Mouse (Mus musculus) CH12.LX (cell line): ENCODE results near the gene Mrpl20. TPM values are rescaled to one million over a fixed set of nuclear protein-coding genes. Genes with fewer than 3 reads are reported as not detected.

Source experiments
- DNase-seq: peaks from one replicate; pipeline ENCODE4 v3.0.0-alpha.2; 2013; ENCODE audit errors: extremely low read depth
- H3K27ac ChIP-seq: 2 replicates; pipeline ENCODE4 v1.5.1; 2012; ENCODE audit warnings: low read depth, mild to moderate bottlenecking, control low read depth, moderate library complexity; ENCODE audit not compliant: insufficient read depth
- H3K27me3 ChIP-seq: replicated peaks from 2 replicates; pipeline ENCODE3; 2012; ENCODE audit warnings: inconsistent platforms
- H3K36me3 ChIP-seq, 2 experiments: replicated peaks in 1 of 2; 2 replicates each; pipeline versions ENCODE3 to v1.6.1; 2012; ENCODE audit warnings: inconsistent platforms in 1 of 2, low read length in 1 of 2, mild to moderate bottlenecking in 1 of 2, mixed read lengths in 1 of 2, moderate library complexity in 1 of 2; ENCODE audit not compliant: control insufficient read depth in 1 of 2, insufficient read depth in 1 of 2
- H3K4me1 ChIP-seq, 2 experiments: 2 replicates each; pipeline ENCODE4 v1.6.1; 2012; ENCODE audit warnings: inconsistent platforms in 1 of 2, moderate library complexity in 1 of 2; ENCODE audit not compliant: insufficient read depth in 2 of 2, control insufficient read depth in 1 of 2
- H3K4me2 ChIP-seq: 2 replicates; pipeline ENCODE4 v1.6.1; 2012; ENCODE audit warnings: low read depth, mild to moderate bottlenecking, control low read depth; ENCODE audit not compliant: poor library complexity, insufficient read depth, severe bottlenecking
- H3K4me3 ChIP-seq, 3 experiments: fragments of 150-350 bp in 1 of 3; sonication (generic) in 1 of 3; replicated peaks in 1 of 3; 2 replicates each; pipeline versions ENCODE3 to v1.5.1; 2011 to 2012; ENCODE audit warnings: low read depth in 2 of 3, low read length in 2 of 3, mild to moderate bottlenecking in 2 of 3, moderate library complexity in 2 of 3, control low read depth in 1 of 3, improper control_type of control experiment in 1 of 3, inconsistent platforms in 1 of 3, mixed read lengths in 1 of 3; ENCODE audit not compliant: poor library complexity in 1 of 3
- H3K79me2 ChIP-seq: replicated peaks from 2 replicates; pipeline ENCODE4 v1.6.1; 2012; ENCODE audit warnings: mild to moderate bottlenecking, moderate library complexity; ENCODE audit not compliant: control insufficient read depth, poor library complexity, insufficient read depth, severe bottlenecking; ENCODE audit errors: extremely low read depth
- H3K9ac ChIP-seq: 2 replicates; pipeline ENCODE4 v1.6.1; 2012; ENCODE audit warnings: low read depth, mild to moderate bottlenecking, control low read depth, moderate library complexity; ENCODE audit not compliant: insufficient read depth
- H3K9me3 ChIP-seq: replicated peaks from 2 replicates; pipeline ENCODE3; 2012; ENCODE audit warnings: low read length, inconsistent platforms, mixed read lengths
- CHD1 ChIP-seq: IDR thresholded peaks from 2 replicates; pipeline ENCODE4 v1.6.1; 2012; ENCODE audit warnings: low read depth, low read length, improper control_type of control experiment, inconsistent platforms
- E2F4 ChIP-seq: IDR thresholded peaks from 2 replicates; pipeline ENCODE4 v1.6.1; 2011; ENCODE audit warnings: low read depth, low read length, improper control_type of control experiment; ENCODE audit not compliant: insufficient replicate concordance
- HCFC1 ChIP-seq: IDR thresholded peaks from 2 replicates; pipeline ENCODE4 v1.6.1; 2012; ENCODE audit warnings: low read depth, mild to moderate bottlenecking, inconsistent platforms, low read length, improper control_type of control experiment
- IRF4 ChIP-seq: IDR thresholded peaks from 2 replicates; pipeline ENCODE4 v1.6.1; 2014; ENCODE audit warnings: low read depth, mild to moderate bottlenecking, inconsistent platforms, low read length, improper control_type of control experiment
- JUN ChIP-seq: IDR thresholded peaks from 2 replicates; pipeline ENCODE4 v1.6.1; 2011; ENCODE audit warnings: low read depth, mild to moderate bottlenecking, low read length, improper control_type of control experiment, moderate library complexity; ENCODE audit not compliant: insufficient read depth
- JUND ChIP-seq: conservative IDR thresholded peaks from 2 replicates; pipeline ENCODE4 v1.6.1; 2011; ENCODE audit warnings: low read depth, low read length, improper control_type of control experiment
- KAT2A ChIP-seq: IDR thresholded peaks from 2 replicates; pipeline ENCODE4 v1.6.1; 2012; ENCODE audit warnings: low read length, improper control_type of control experiment, inconsistent platforms; ENCODE audit not compliant: insufficient replicate concordance
- MAX ChIP-seq: IDR thresholded peaks from 2 replicates; pipeline ENCODE4 v1.6.1; 2011; ENCODE audit warnings: low read length, improper control_type of control experiment
- MAZ ChIP-seq: IDR thresholded peaks from 2 replicates; pipeline ENCODE4 v1.6.1; 2012; ENCODE audit warnings: low read depth, mild to moderate bottlenecking, inconsistent platforms, low read length, improper control_type of control experiment, moderate library complexity
- MEF2A ChIP-seq: IDR thresholded peaks from 2 replicates; pipeline ENCODE4 v1.6.1; 2014; ENCODE audit warnings: low read depth, mild to moderate bottlenecking, inconsistent platforms, low read length, improper control_type of control experiment, borderline replicate concordance
- MXI1 ChIP-seq: IDR thresholded peaks from 2 replicates; pipeline ENCODE4 v1.6.1; 2011; ENCODE audit warnings: mild to moderate bottlenecking, low read depth, low read length, improper control_type of control experiment
- NELFE ChIP-seq: IDR thresholded peaks from 2 replicates; pipeline ENCODE4 v1.6.1; 2011; ENCODE audit warnings: low read depth, low read length, improper control_type of control experiment
- NRF1 ChIP-seq: IDR thresholded peaks from 2 replicates; pipeline ENCODE4 v1.6.1; 2014; ENCODE audit warnings: low read depth, mild to moderate bottlenecking, inconsistent platforms, low read length, improper control_type of control experiment, moderate library complexity
- PAX5 ChIP-seq: IDR thresholded peaks from 2 replicates; pipeline ENCODE4 v1.6.1; 2012; ENCODE audit warnings: low read length, inconsistent platforms, mixed read lengths
- POLR2A ChIP-seq: IDR thresholded peaks from 2 replicates; pipeline ENCODE4 v1.6.1; 2011; ENCODE audit warnings: low read depth, mild to moderate bottlenecking, improper control_type of control experiment, low read length
- POLR2AphosphoS2 ChIP-seq: IDR thresholded peaks from 2 replicates; pipeline ENCODE4 v1.6.1; 2011; ENCODE audit warnings: low read depth, low read length, improper control_type of control experiment
- RAD21 ChIP-seq: IDR thresholded peaks from 2 replicates; pipeline ENCODE4 v1.6.1; 2011; ENCODE audit warnings: low read depth, mild to moderate bottlenecking, low read length, improper control_type of control experiment, moderate library complexity
- SMC3 ChIP-seq: IDR thresholded peaks from 2 replicates; pipeline ENCODE4 v1.6.1; 2011; ENCODE audit warnings: low read depth, low read length, improper control_type of control experiment
- TCF12 ChIP-seq: IDR thresholded peaks from 2 replicates; pipeline ENCODE4 v1.6.1; 2014; ENCODE audit warnings: low read depth, mild to moderate bottlenecking, inconsistent platforms, low read length, improper control_type of control experiment
- USF1 ChIP-seq: IDR thresholded peaks from 2 replicates; pipeline ENCODE4 v1.6.1; 2014; ENCODE audit warnings: low read depth, mild to moderate bottlenecking, inconsistent platforms, low read length, improper control_type of control experiment
- ZKSCAN1 ChIP-seq: IDR thresholded peaks from 2 replicates; pipeline ENCODE4 v1.6.1; 2012; ENCODE audit warnings: low read depth, inconsistent platforms, low read length, improper control_type of control experiment, borderline replicate concordance
- ZNF384 ChIP-seq: IDR thresholded peaks from 2 replicates; pipeline ENCODE4 v1.6.1; 2012; ENCODE audit warnings: low read depth, low read length, improper control_type of control experiment, inconsistent platforms
- dilution Hi-C: fragments of 300-500 bp; cut with MboI; formaldehyde crosslinking; loops from 2 replicates; pipeline ENCODE4 v1.14.3; 2020; ENCODE audit warnings: low sequenced_read_pairs; ENCODE audit not compliant: extremely low pct_unique_long_range_greater_than_20kb, extremely low pct_ligation_motif_present
- in situ Hi-C: fragments of 300-500 bp; cut with MboI; formaldehyde crosslinking; loops from 3 replicates; pipeline ENCODE4 v1.14.3; 2019; ENCODE audit warnings: low sequenced_read_pairs, low pct_ligation_motif_present, low pct_unique_long_range_greater_than_20kb, mixed read lengths
- polyA plus RNA-seq: library from polyadenylated mRNA; unstranded; fragments of >175 nt; gene quantifications from 2 replicates; pipeline ENCODE4 v1.2.1, GENCODE M21; 2012; ENCODE audit warnings: low read depth; ENCODE audit not compliant: insufficient read length
- total RNA-seq, 2 experiments: library from RNA; depleted of rRNA; stranded (reverse); fragments of 300-350 nt in 1 of 2; fragments of >200 nt in 1 of 2; gene quantifications; 2 replicates each; pipeline ENCODE4 v1.2.3; 2012 to 2014

Mrpl20 gene
- total and polyA plus RNA-seq, 3 experiments: 146 to 230 (median 193) TPM

DNA sequence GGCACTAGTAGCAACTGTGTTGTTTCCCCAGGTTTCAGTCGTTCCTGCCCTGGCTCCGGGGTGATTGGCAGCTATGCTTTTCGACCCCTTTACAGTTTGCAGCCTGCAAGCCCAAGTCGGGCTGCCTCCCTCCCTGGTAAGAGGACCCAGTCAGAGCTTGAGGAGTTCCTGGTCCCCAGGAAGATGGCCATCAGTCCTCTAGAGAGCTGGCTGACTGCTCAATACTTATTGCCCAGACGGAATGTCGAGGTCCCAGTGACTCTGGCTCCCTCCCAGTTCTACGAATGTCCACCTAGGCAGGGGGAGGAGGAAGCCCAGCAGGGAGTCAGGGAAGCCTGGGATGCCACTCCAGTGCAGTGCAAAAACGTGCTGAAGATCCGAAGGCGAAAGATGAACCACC is 29.6 kb downstream of the Mrpl20 start:
- no peak for TF ChIP-seq ZNF384
- no peak for TF ChIP-seq NRF1
- no peak for TF ChIP-seq MXI1
- TF ChIP-seq JUN: no peak
- TF ChIP-seq IRF4: no peak
- TF ChIP-seq NELFE: no peak
- no peak for TF ChIP-seq SMC3
- no peak for TF ChIP-seq USF1
- no peak for TF ChIP-seq CHD1
- TF ChIP-seq HCFC1: no peak
- no peak for TF ChIP-seq TCF12
- TF ChIP-seq MEF2A: no peak
- no peak for TF ChIP-seq ZKSCAN1
- no peak for TF ChIP-seq E2F4
- no peak for TF ChIP-seq JUND
- peak overlapping the region; percentile 83 for H3K9ac ChIP-seq
- H3K27ac ChIP-seq: no peak overlapping the region
- H3K4me3 ChIP-seq: peak overlapping the region; percentile 80 to 90 (median 88)
- in situ Hi-C loops (loop anchor here (10.0 kb wide), 1 partner anchor 112 kb away; the partner anchor contains the start of gene Ube2j2), dilution Hi-C loops (no loop called here)
- no peaks in the 10 kb centered on the region for H3K27me3 ChIP-seq
- peaks cover 20% of the 10 kb centered on the region for H3K79me2 ChIP-seq
- H3K4me1 ChIP-seq: peaks cover 7 to 29% of the 10 kb centered on the region in 2 experiments
- H3K4me2 ChIP-seq: peak overlapping the region; percentile 52
- H3K9me3 ChIP-seq: no peaks in the 10 kb centered on the region
- DNase-seq: no peak
- peaks cover 6 to 45% of the 10 kb centered on the region in 2 experiments for H3K36me3 ChIP-seq

DNA sequence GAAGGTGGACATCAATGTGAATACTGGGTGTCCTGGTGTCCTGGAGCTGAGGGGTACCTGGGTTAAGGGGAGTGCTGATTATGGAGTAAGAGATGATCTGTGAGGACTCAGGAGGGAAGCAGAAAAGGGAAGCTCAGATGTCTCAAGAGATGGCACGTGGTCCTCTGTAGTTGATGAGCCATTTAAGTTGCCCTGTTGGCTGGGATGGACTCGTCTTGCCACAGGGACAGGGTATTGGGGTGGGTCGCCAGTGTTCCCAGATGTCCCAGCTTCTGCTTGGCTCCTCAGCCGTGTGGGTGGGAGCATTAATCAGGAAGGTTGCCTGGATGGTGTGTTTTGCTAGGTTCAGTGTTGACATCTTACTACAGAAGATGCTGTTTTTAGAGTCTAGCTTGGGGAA is 30.6 kb downstream of the Mrpl20 start:
- H3K4me2 ChIP-seq: no peak overlapping the region
- TF ChIP-seq POLR2A: no peak
- no peak for TF ChIP-seq MAX
- no peak for TF ChIP-seq KAT2A
- no peak for TF ChIP-seq POLR2AphosphoS2
- no peak for TF ChIP-seq E2F4
- TF ChIP-seq MAZ: no peak
- TF ChIP-seq CHD1: no peak
- TF ChIP-seq PAX5: no peak
- no peak for TF ChIP-seq RAD21
- no peak for TF ChIP-seq MEF2A
- TF ChIP-seq, all 38 proteins: peak for 0

More for the DNA sequence above, 30.6 kb downstream of the Mrpl20 start:
- Histone ChIP-seq H3K4me3 (no peak overlapping the region), H3K4me1 (peaks cover 7 to 32% of the 10 kb centered on the region in 2 experiments), H3K27me3 (no peaks in the 10 kb centered on the region), H3K79me2 (peaks cover 20% of the 10 kb centered on the region), H3K27ac (peak overlapping the region; percentile 3; the same call in 1 of the 2 replicates), H3K36me3 (peaks cover 6 to 39% of the 10 kb centered on the region in 2 experiments), H3K9ac (no peak overlapping the region; the same call in 1 of the 2 replicates), H3K9me3 (no peaks in the 10 kb centered on the region)
- DNase-seq: no peak
- in situ Hi-C loops (loop anchor here (10.0 kb wide), 1 partner anchor 112 kb away; the partner anchor contains the start of gene Ube2j2), dilution Hi-C loops (no loop called here)
